Mouse (Mus musculus): ENCODE results near the gene Ttc28. TPM values are rescaled to one million over a fixed set of nuclear protein-coding genes. Genes with fewer than 3 reads are reported as not detected.
A peak's percentile ranks its signal among the peaks of the same experiment; 100 is the strongest.

Gene Ttc28
- polyA plus RNA-seq, 1 experiment from 2014 or later = 13.5 TPM

GRCm38 (mm10) chr5:110960890-110961289, 81.3 kb downstream of the Ttc28 start:
- Histone ChIP-seq H3K27me3 (ENCODE audit: control insufficient read depth, insufficient read depth, low read length) (no peaks in the 10 kb centered on the region), H3K9ac (ENCODE audit: low read length) (no peak overlapping the region), H3K9me3 (ENCODE audit: control insufficient read depth, low read length) (no peaks in the 10 kb centered on the region), H3K4me2 (no peak overlapping the region), H3K4me1 (ENCODE audit: control insufficient read depth, insufficient read depth, low read length) (no peaks in the 10 kb centered on the region), H3K27ac (ENCODE audit: low read depth, low read length) (no peak overlapping the region), H3K36me3 (ENCODE audit: control insufficient read depth, insufficient read depth, low read length) (no peaks in the 10 kb centered on the region), H3K4me3 (ENCODE audit: low read depth, low read length) (no peak overlapping the region)
- no peak for ATAC-seq (ENCODE audit: low FRiP score)
- DNase-seq (ENCODE audit: low spot score, missing footprints) = no peak
- 79% methylated on average over 4 of the region's 4 CpGs for WGBS

GRCm38 (mm10) chr5:110967483-110968055, 88.0 kb downstream of the Ttc28 start:
- Histone ChIP-seq H3K27ac (ENCODE audit: low read depth, low read length) (no peak overlapping the region), H3K4me2 (no peak overlapping the region), H3K4me1 (ENCODE audit: control insufficient read depth, insufficient read depth, low read length) (no peaks in the 10 kb centered on the region), H3K9ac (ENCODE audit: low read length) (no peak overlapping the region), H3K9me3 (ENCODE audit: control insufficient read depth, low read length) (no peaks in the 10 kb centered on the region), H3K27me3 (ENCODE audit: control insufficient read depth, insufficient read depth, low read length) (no peaks in the 10 kb centered on the region), H3K4me3 (ENCODE audit: low read depth, low read length) (no peak overlapping the region), H3K36me3 (ENCODE audit: control insufficient read depth, insufficient read depth, low read length) (no peaks in the 10 kb centered on the region)
- DNase-seq (ENCODE audit: low spot score, missing footprints) (no peak), ATAC-seq (ENCODE audit: low FRiP score) (no peak)
- 75% methylated on average over 11 of the region's 11 CpGs for WGBS

- no peaks in the 10 kb centered on the region for H3K4me1 ChIP-seq (ENCODE audit: control insufficient read depth, insufficient read depth, low read length)
- H3K27ac ChIP-seq (ENCODE audit: low read depth, low read length) = no peak overlapping the region
- H3K36me3 ChIP-seq (ENCODE audit: control insufficient read depth, insufficient read depth, low read length) = no peaks in the 10 kb centered on the region
- H3K9ac ChIP-seq (ENCODE audit: low read length) = no peak overlapping the region
- no peak overlapping the region for H3K4me2 ChIP-seq
- ATAC-seq (ENCODE audit: low FRiP score) = no peak
- no peak overlapping the region for H3K4me3 ChIP-seq (ENCODE audit: low read depth, low read length)
- H3K9me3 ChIP-seq (ENCODE audit: control insufficient read depth, low read length) = no peaks in the 10 kb centered on the region
- no peaks in the 10 kb centered on the region for H3K27me3 ChIP-seq (ENCODE audit: control insufficient read depth, insufficient read depth, low read length)
- no peak for DNase-seq (ENCODE audit: low spot score, missing footprints)
- WGBS = 55% methylated on average over 1 of the region's 1 CpGs
Observed at GRCm38 (mm10) chr5:110968566-110968965, 89.0 kb downstream of the Ttc28 start.

DNA sequence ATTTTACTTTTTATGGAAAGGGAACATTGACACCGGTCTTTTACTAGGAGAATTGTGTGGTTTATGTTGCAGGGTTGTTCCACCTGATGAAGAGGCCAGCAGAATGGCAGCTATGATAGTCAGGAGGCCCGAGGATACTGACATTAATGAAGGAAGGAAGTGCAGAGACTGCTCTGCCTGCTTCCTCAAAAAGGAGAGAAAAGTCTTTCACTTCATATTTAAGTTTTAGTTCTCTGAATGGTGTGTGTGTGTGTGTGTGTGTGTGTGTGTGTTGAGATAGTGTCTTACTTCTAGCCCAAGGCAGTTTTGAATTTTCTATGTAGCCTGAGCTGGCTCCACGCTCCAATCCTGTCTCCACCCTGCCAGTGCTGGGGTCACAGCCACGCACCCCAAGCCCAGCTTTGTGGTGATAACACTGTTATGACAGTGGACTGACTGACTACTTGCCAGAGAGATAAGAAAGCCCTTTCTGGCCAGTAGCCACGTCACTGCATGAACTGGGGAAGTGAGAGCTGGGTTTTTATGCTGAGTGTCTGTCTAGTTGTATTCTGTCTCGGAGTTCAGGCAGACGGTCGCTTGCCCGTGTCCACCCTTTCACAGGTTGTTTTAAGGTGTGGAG, 90.7 kb downstream of the Ttc28 start:
- ATAC-seq (ENCODE audit: low FRiP score) = no peak
- no peak overlapping the region for H3K4me2 ChIP-seq
- 84% methylated on average over 9 of the region's 9 CpGs for WGBS
- H3K36me3 ChIP-seq (ENCODE audit: control insufficient read depth, insufficient read depth, low read length) = no peaks in the 10 kb centered on the region
- H3K9me3 ChIP-seq (ENCODE audit: control insufficient read depth, low read length) = no peaks in the 10 kb centered on the region
- H3K4me3 ChIP-seq (ENCODE audit: low read depth, low read length) = no peak overlapping the region
- no peaks in the 10 kb centered on the region for H3K4me1 ChIP-seq (ENCODE audit: control insufficient read depth, insufficient read depth, low read length)
- H3K9ac ChIP-seq (ENCODE audit: low read length) = no peak overlapping the region
- no peaks in the 10 kb centered on the region for H3K27me3 ChIP-seq (ENCODE audit: control insufficient read depth, insufficient read depth, low read length)
- no peak for DNase-seq (ENCODE audit: low spot score, missing footprints)
- no peak overlapping the region for H3K27ac ChIP-seq (ENCODE audit: low read depth, low read length)

DNA sequence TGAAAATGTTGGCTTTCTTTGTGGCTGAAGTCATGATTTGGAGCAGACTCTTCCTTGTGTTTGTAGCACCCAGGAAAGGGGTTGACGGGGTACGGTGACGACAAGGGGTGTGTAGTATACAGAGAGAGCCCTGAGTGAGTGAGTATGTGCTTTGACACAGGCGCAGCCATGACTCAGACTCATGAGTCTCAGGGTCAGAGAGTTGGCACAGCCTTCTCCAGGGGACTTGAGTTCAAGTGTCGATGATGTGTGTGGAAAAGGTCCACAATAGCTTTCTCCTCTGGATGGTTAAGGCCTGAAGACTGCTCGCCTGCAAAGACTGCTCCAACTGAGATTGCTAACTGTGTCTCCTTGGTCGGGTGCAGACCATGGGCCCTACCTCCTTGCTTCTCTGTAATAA, 97.1 kb downstream of the Ttc28 start:
- H3K36me3 ChIP-seq (ENCODE audit: control insufficient read depth, insufficient read depth, low read length) = no peaks in the 10 kb centered on the region
- no peak overlapping the region for H3K4me2 ChIP-seq
- H3K27ac ChIP-seq (ENCODE audit: low read depth, low read length) = no peak overlapping the region
- no peaks in the 10 kb centered on the region; the same call in none of the 2 replicates for H3K4me1 ChIP-seq (ENCODE audit: control insufficient read depth, insufficient read depth, low read length)
- H3K9me3 ChIP-seq (ENCODE audit: control insufficient read depth, low read length) = no peaks in the 10 kb centered on the region
- ATAC-seq (ENCODE audit: low FRiP score) = no peak
- no peak for DNase-seq (ENCODE audit: low spot score, missing footprints)
- 90% methylated on average over 7 of the region's 7 CpGs for WGBS
- peaks cover 4% of the 10 kb centered on the region; the same call in 1 of the 2 replicates for H3K27me3 ChIP-seq (ENCODE audit: control insufficient read depth, insufficient read depth, low read length)
- H3K9ac ChIP-seq (ENCODE audit: low read length) = no peak overlapping the region
- no peak overlapping the region for H3K4me3 ChIP-seq (ENCODE audit: low read depth, low read length)

GRCm38 (mm10) chr5:110977796-110978195, 98.2 kb downstream of the Ttc28 start:
- no peak overlapping the region for H3K27ac ChIP-seq (ENCODE audit: low read depth, low read length)
- WGBS = 81% methylated on average over 4 of the region's 4 CpGs
- H3K4me1 ChIP-seq (ENCODE audit: control insufficient read depth, insufficient read depth, low read length) = no peaks in the 10 kb centered on the region; the same call in none of the 2 replicates
- H3K4me2 ChIP-seq = no peak overlapping the region
- H3K9ac ChIP-seq (ENCODE audit: low read length) = no peak overlapping the region
- H3K4me3 ChIP-seq (ENCODE audit: low read depth, low read length) = no peak overlapping the region
- no peaks in the 10 kb centered on the region for H3K36me3 ChIP-seq (ENCODE audit: control insufficient read depth, insufficient read depth, low read length)
- H3K9me3 ChIP-seq (ENCODE audit: control insufficient read depth, low read length) = no peaks in the 10 kb centered on the region
- no peak for DNase-seq (ENCODE audit: low spot score, missing footprints)
- no peak for ATAC-seq (ENCODE audit: low FRiP score)
- H3K27me3 ChIP-seq (ENCODE audit: control insufficient read depth, insufficient read depth, low read length) = peaks cover 4% of the 10 kb centered on the region; the same call in 1 of the 2 replicates

GRCm38 (mm10) chr5:110978461-110978860, 98.9 kb downstream of the Ttc28 start:
- Histone ChIP-seq H3K27me3 (ENCODE audit: control insufficient read depth, insufficient read depth, low read length) (peaks cover 4% of the 10 kb centered on the region; the same call in 1 of the 2 replicates), H3K36me3 (ENCODE audit: control insufficient read depth, insufficient read depth, low read length) (no peaks in the 10 kb centered on the region), H3K4me2 (peak overlapping the region; percentile 93), H3K9ac (ENCODE audit: low read length) (peak overlapping the region; percentile 80), H3K4me1 (ENCODE audit: control insufficient read depth, insufficient read depth, low read length) (no peaks in the 10 kb centered on the region; the same call in none of the 2 replicates), H3K9me3 (ENCODE audit: control insufficient read depth, low read length) (no peaks in the 10 kb centered on the region), H3K4me3 (ENCODE audit: low read depth, low read length) (peak overlapping the region; percentile 63), H3K27ac (ENCODE audit: low read depth, low read length) (no peak overlapping the region)
- DNase-seq (ENCODE audit: low spot score, missing footprints) = peak; percentile 96
- ATAC-seq (ENCODE audit: low FRiP score) = peak; percentile 64; the same call in 1 of the 2 replicates
- under 1% methylated on average over 9 of the region's 9 CpGs for WGBS

- ATAC-seq (ENCODE audit: low FRiP score) = peak; percentile 71
- Histone ChIP-seq H3K27ac (ENCODE audit: low read depth, low read length) (peak overlapping the region; percentile 64), H3K4me3 (ENCODE audit: low read depth, low read length) (peak overlapping the region; percentile 63), H3K9me3 (ENCODE audit: control insufficient read depth, low read length) (no peaks in the 10 kb centered on the region), H3K4me1 (ENCODE audit: control insufficient read depth, insufficient read depth, low read length) (no peaks in the 10 kb centered on the region; the same call in none of the 2 replicates), H3K9ac (ENCODE audit: low read length) (peak overlapping the region; percentile 80), H3K27me3 (ENCODE audit: control insufficient read depth, insufficient read depth, low read length) (peaks cover 4% of the 10 kb centered on the region; the same call in 1 of the 2 replicates), H3K36me3 (ENCODE audit: control insufficient read depth, insufficient read depth, low read length) (no peaks in the 10 kb centered on the region), H3K4me2 (peak overlapping the region; percentile 93)
- under 1% methylated on average over 93 of the region's 104 CpGs for WGBS
- DNase-seq (ENCODE audit: low spot score, missing footprints) = peak; percentile 96
Observed at GRCm38 (mm10) chr5:110979011-110979860, 99.6 kb downstream of the Ttc28 start.

Measured in midbrain, embryonic 11.5 days (tissue).